Mouse (Mus musculus) stomach, embryonic 16.5 days (tissue): Measurements from ENCODE around the gene Fam227b. TPM values are rescaled to one million over a fixed set of nuclear protein-coding genes. Genes with fewer than 3 reads are reported as not detected.

Experiments used
- polyA plus RNA-seq: library from polyadenylated mRNA; unstranded; fragments of >200 nt; fragmentation: Nextera tagmentation; extraction: Ambion mirVana; gene quantifications from 2 replicates; pipeline ENCODE4 v1.2.1, GENCODE M21; 2015

The Fam227b gene
- polyA plus RNA-seq, 1 experiment from 2014 or later = not detected

Other genes starting within 250 kb of the Fam227b start
- 6.7 and 9.3 TPM in 2 replicates for gene Fgf7, start 117.3 kb downstream of the Fam227b start, polyA plus RNA-seq
- gene Dtwd1, start 137 bp upstream of the Fam227b start, polyA plus RNA-seq = 29.0 and 29.7 TPM in 2 replicates
- gene Gm17555, start 63.1 kb upstream of the Fam227b start, polyA plus RNA-seq = not detected in 2 replicates